Mouse (Mus musculus): ENCODE data around the gene Slc36a2.
"Not testable (repeated sequence)": the region's sequence is repeated elsewhere in the genome, so short reads cannot be mapped to it uniquely, and the experiment has no call there.

Slc36a2 gene

DNA sequence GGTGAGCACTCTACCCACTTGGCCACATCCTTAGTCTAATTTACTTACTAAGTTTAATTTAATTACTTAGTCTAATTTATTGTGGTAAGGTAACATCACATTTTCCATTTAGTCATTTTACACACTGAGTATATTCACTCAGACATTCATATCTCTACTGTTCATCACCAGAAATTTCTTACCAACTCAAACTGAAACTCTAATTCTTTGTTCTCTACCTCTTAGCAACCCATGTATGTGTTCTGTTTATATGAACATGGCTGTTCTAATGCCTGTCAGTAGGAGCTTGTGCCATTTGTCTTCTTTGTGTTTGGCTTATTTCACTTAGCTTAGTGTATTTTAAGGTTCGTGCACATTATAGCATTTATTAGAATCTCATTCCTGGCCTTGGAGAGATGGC, 52.9 kb downstream of the Slc36a2 start:
- peak; percentile 72 for DNase-seq (ENCODE audit: low read depth)

DNA sequence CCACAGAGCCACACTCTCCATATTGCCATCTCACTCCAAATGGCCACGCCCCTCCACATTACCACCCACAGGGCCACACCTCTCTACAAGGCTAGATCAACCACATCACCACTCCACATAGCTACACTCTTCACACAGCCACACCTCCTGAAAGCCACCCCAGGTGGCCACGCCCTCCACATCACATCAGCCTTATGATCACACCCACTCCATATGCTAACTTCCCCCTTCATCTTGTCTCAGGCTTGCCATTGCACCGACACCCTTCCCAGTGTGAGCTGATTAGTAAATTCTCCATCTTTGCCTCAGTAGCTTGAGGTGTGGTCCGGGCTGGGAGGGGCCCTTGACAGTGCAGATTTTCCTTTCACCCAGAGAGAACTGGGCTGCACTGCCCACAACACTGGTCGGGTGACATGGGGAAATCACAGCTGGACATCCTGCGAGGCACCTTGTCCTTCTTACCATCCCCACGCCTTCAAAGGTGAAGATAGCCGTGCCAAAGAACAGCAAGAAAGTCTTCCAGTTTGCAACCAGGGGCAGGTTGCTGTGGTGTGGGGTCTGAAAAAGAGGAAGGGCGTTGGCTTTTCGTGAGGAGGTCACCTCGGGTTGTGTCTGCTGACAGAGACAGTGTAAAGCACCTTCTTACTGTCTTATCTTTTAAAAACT, 53.7 kb downstream of the Slc36a2 start:
- peak; percentile 82 for DNase-seq (ENCODE audit: low read depth)

DNA sequence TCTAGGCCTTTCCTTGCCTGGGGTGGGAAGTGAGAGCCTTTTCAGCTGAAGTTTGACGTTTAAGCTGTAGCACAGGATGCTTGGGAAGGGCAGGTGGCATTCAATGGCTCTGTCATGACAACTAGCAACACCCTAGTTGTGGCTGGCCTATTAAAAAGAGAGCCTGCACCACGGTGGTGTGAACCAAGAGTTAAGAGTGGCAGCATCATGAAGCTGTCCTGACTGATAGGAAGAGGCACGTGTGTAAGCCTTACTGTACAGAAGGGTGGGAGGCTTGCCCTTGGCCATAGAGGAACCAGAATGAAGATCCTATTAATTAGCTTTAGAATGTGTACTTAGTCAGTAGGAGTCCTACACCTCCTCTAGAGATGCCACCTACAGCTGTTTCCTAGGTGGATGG, 56.5 kb downstream of the Slc36a2 start:
- DNase-seq (ENCODE audit: low read depth): no peak

DNA sequence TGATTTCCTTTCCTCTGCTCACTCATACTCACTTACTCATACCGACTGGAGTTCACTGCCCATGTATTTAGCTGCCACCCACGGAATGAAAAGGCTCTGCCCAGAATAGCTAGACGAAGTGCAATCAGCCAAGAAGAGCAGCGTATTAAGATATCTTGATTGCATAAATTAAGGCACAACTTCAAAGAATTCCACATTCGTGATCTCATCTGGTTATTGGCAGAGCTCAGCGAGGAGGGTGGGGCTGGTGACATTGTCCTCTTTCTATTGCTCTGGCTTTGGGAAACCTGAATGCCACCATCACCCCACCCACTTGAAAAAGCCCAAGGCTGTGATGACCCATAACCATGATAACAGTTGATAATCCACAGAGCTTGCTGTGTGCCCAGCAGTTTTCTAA, 56.9 kb downstream of the Slc36a2 start:
- DNase-seq (ENCODE audit: low read depth): no peak

DNA sequence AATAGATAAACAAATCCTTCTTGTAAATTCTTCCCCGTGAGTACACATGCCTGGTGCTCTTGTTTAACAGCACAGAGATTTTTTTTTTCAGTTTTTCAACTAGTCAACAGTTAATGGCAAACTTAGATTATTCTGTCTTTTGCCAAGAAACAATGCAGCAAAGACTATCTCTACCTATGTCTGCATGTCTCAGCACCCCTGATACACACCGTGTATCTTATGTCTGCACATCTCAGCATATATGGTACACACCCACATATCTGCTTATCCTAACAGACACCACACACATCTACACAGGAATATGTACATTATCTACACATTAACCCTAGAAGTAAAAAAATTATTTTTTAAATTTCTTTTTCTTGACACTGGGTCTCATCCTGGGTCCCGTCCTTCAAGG, 58.2 kb downstream of the Slc36a2 start:
- no peak for DNase-seq (ENCODE audit: low read depth)

DNA sequence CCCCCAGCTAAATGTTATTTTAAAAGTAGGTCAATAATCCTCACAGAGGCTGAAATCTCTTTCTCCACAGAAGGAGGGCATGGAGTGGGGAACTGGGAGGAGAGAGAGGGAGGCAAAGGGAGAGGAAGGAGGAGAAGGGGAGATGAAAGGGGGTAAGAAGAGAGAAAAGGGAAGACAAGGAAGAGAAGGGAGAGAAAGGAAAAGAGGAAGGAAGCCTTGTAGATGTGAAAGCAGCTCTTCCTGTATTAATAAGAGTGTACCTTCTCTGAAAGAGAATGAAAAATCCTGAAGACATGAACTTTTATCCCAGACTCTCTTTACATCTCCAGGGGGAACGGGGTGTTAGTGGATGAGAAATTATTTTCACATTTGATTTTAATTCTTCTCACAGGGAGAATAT, 63.4 kb downstream of the Slc36a2 start:
- no peak for DNase-seq (ENCODE audit: low read depth)

DNA sequence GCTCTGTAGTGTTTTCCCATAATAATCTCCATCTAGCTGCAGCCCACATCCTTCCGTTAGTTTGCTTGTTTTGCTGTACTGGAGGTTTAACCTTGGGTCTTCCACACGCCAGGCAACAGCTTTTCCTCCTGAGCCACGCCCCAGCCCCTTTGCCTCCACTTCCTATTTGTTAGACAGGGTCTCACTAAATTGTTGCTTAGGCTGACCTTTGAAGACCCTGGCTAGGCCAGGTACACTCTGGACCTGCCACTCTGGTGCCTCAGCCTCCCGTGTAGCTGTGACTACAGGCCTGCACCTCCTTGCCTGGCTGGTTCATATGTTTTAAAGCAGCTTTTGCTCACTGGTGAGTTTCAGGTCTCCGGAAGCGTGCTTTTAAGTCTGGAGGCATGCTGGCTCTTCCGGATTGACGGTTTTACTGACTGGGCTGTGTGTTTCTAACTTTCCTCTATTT, 64.0 kb downstream of the Slc36a2 start:
- DNase-seq (ENCODE audit: low read depth): peak; percentile 84

DNA sequence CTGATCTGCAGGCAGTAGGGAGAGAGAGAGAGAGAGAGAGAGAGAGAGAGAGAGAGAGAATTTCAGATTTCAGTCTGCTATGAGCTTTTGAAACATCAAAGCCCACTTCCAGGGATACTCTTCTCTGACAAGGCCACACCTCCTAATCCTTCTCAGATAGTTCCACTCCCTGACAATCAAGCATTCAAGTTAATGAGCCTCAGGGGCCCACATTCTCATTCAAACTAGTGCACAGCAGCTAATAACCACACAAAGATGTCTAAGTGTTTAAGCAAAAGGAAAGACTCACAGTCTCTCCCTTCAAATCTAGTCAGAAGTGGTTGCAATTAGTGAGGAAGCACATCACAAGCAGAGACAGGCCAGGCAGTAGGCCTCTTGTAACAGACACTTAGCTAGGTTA, 64.6 kb downstream of the Slc36a2 start:
- DNase-seq (ENCODE audit: low read depth): no peak

DNA sequence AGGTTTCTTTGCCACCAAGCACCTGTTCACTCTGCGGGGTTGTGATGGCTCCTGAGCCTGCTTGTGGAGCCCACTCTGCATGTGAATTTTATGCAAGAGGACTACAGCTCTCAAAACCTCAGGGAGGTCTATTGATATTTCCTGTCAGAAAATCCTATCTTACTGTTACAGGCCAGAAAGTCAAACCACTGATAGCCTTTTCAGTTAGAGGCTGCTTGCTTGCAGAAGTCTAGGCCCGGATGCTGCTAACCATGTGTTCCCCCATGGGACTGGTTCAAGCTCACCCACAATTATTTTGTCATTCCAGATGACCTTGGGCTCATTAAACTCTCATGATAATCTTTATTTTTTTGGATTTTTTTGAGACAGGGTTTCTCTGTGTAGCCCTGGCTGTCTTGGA, 67.8 kb downstream of the Slc36a2 start:
- no peak for DNase-seq (ENCODE audit: low read depth)

DNA sequence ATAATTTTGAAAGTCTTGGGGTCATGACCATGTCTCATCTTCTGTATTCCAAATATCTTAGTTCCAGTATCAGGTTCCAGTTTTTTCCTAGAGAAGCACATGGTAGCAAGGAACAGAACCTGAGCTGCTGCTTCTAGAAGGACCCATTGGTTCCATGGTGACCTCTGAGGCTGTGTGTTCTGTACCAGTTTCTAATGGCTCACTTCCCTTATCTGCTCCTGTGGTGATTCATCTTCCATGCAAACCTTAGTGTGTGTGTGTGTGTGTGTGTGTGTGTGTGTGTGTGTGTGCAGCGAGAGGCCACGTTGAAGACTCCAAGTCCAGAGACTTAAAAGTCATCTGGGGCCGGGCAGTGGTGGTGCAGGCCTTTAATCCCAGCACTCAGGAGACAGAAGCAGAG, 68.9 kb downstream of the Slc36a2 start:
- no peak for DNase-seq (ENCODE audit: low read depth)

DNA sequence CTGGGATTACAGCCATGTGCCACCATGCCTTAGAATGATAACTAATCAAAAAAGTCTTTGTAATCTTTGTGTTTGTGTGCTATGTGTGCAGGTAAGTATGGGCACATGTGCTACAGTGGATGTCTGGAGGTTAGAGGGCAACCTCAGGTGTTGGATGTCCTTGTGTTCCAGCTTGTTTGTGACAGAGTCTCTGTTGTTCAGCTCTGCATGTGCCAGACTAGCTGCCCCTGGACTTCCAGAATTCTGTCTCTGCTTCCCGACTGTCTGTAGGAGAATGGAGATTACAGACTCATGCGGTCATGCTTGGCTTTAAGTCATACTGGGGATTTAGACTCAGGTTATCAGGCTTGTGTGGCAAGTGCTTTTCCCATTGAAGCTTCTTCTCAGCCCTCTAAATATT, 70.6 kb downstream of the Slc36a2 start:
- no peak for DNase-seq (ENCODE audit: low read depth)

DNA sequence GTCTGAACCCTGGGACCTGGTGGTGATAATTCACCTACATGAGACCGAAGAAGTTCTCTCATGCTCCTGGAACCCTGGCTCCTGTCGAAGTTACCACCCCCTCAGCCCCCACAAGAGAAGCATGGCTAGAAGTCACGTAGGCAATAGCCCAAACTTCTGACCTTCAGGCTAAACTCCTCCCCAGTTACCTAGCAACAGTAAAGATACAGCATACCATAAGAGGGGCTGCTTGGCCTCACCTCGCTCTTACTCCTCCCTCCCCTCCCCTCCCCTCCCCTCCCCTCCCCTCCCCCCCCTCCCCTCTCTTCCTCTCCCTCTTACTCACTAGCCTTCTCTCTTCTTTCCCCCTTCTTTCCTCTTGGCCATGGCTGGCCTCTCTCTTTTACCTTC, 71.0 kb downstream of the Slc36a2 start:
- DNase-seq (ENCODE audit: low read depth): not testable (repeated sequence)

DNA sequence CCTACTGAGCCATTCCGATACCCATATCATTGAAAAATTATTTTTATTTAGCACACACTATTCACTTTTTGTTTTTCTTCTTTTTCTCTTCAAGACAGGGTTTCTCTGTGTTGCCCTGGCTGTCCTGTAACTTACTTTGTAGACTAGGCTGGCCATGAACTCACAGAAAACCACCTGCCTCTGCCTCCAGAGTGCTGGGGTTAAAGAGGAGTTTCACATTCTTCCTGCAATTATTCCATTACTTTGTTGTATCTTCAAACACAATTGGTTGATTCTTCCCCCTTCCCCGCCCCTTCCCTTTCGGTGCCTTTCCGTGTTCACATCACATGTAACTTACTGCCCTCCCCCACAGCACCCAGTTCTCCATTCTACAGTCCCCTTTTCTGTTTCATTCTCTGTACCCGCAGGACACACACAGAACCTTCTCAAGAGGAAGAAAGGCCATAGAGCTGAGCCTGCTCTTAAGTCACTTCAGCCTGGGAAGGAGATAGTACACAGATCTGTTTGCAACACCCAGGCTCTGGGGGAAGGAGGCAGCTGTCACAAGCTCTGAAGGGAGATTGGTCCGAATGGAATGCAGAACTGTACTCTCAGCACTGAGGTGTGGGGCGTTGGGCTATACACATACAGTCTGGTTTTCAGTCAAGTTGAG, 71.5 kb downstream of the Slc36a2 start:
- peak; percentile 60 for DNase-seq (ENCODE audit: low read depth)

DNA sequence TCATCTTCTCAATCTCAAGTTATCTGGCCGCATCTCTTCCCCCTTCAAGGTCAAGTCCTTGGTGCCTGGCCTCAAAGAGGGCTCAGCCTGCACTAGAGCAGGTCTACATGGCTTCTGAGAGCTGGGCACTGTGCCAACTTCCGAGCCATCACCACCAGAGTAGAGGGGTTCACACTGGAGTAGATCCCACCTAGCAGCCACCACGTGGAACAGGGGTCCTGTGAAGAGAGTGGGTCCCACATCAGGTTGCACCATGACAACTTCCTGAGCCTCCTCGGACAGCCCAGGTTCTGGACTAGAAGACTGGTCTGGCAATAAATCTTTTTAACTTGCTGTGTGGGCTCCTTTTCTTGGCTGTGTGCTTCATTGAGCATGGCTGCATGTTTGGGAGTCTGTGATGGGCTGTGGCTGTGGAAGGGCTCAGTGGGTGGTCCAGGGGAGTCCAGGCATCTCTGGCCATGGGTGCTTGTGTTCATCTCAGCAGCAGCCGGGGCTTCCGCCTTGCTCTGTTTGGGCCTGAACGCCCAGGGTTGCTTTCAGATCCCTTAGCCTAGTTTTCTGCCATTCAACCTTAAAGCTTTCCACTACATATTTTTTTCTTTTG, 74.2 kb downstream of the Slc36a2 start:
- no peak for DNase-seq (ENCODE audit: low read depth)

DNA sequence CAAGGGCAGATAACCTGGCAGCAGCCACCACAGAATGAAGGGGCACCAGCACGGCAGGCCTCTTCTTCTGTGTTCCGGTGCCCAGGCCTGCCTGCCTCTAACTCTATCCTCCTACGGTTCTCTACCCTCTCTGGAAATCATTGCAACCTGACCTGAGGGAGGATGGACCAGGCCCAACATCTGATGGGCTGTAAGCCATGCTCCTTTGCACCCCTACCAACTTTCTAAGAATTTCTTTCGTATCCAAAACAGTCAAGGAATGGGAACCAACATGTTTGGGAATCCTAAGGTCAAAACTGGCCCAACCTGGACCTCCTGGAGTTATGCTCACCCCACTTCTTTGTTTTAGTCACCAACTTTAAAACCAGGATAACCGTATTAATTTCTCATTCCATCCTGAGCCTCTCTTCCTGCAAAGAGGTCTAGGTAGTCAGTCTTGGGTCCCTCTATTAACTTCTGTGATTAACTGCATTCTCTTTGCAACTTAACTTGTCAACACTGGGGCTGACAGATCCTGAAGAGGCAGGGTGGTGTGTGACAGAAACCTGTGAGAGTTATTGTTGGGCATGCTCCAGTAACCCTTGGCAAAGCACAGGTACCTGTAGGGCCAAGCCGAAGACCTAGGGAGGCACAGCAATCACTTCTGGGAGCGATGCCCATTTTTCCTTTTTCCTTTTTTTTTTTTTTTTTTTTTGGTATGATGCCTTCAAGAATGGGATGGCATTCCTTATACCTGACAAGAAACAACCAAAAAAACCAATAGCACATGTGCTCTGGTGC, 75.2 kb downstream of the Slc36a2 start:
- DNase-seq (ENCODE audit: low read depth): no peak

All from naive thymus-derived CD4-positive, alpha-beta T cell, adult 2 months (primary cell).